Mouse (Mus musculus) intestine, embryonic 14.5 days (tissue): ENCODE data around the gene Eif4a3. TPM values are rescaled to one million over a fixed set of nuclear protein-coding genes. Genes with fewer than 3 reads are reported as not detected.
A peak's percentile ranks its signal among the peaks of the same experiment; 100 is the strongest.
"Not testable (repeated sequence)": the region's sequence is repeated elsewhere in the genome, so short reads cannot be mapped to it uniquely, and the experiment has no call there.

ENCODE experiments used
- ATAC-seq: fragments of 200-750 bp; cut with Nextera tagmentation; replicated peaks from 2 replicates; pipeline ENCODE4 v1.8.0; 2017; ENCODE audit warnings: low read depth, moderate number of reproducible peaks, moderate TSS enrichment, moderate library complexity; ENCODE audit not compliant: low FRiP score, low TSS enrichment
- DNase-seq: peaks from one replicate; pipeline ENCODE4 v3.0.0-alpha.2; 2018; ENCODE audit warnings: low spot score
- H3K27ac ChIP-seq: fragments of 300-500 bp; sonication (generic); 2 replicates; pipeline ENCODE4 v1.5.1; 2014; ENCODE audit warnings: low read depth, mild to moderate bottlenecking, control low read depth
- H3K27me3 ChIP-seq: fragments of 300-500 bp; sonication (generic); replicated peaks from 2 replicates; pipeline ENCODE4 v1.6.1; 2014; ENCODE audit warnings: low read length, control low read depth; ENCODE audit not compliant: control insufficient read depth, insufficient read depth
- H3K36me3 ChIP-seq: fragments of 300-500 bp; sonication (generic); 2 replicates; pipeline ENCODE4 v1.6.1; 2014; ENCODE audit warnings: low read length, control low read depth; ENCODE audit not compliant: control insufficient read depth, insufficient read depth
- H3K4me1 ChIP-seq: fragments of 300-500 bp; sonication (generic); replicated peaks from 2 replicates; pipeline ENCODE4 v1.6.1; 2014; ENCODE audit warnings: low read length, control low read depth, mixed read lengths; ENCODE audit not compliant: control insufficient read depth, insufficient read depth
- H3K4me2 ChIP-seq: fragments of 300-500 bp; sonication (generic); 2 replicates; pipeline ENCODE4 v1.6.1; 2014; ENCODE audit warnings: low read length
- H3K4me3 ChIP-seq: fragments of 300-500 bp; sonication (generic); 2 replicates; pipeline ENCODE4 v1.5.1; 2014; ENCODE audit warnings: low read depth, low read length, control low read depth, mixed read lengths
- H3K9ac ChIP-seq: fragments of 300-500 bp; sonication (generic); 2 replicates; pipeline ENCODE4 v1.6.1; 2014; ENCODE audit warnings: mild to moderate bottlenecking, low read length
- H3K9me3 ChIP-seq: fragments of 300-500 bp; sonication (generic); 2 replicates; pipeline ENCODE4 v1.6.1; 2016; ENCODE audit warnings: low read length, control low read depth; ENCODE audit not compliant: control insufficient read depth
- WGBS: fragments of 180-500 bp; shearing (Covaris S2); extraction: QIAGEN DNeasy Blood & Tissue Kit; methylation state at CpG from one replicate; pipeline ENCODE4 v1.1.7; 2014; 5-methylcytosine and 5-hydroxymethylcytosine counted together
- polyA plus RNA-seq: library from polyadenylated mRNA; unstranded; fragments of >200 nt; fragmentation: Nextera tagmentation; extraction: Ambion mirVana; gene quantifications from 2 replicates; pipeline ENCODE4 v1.2.1, GENCODE M21; 2014

The Eif4a3 gene
- polyA plus RNA-seq, 1 experiment from 2014 or later, result 385 TPM

- H3K9ac ChIP-seq, result no peak overlapping the region
- no peaks in the 10 kb centered on the region for H3K27me3 ChIP-seq
- H3K4me3 ChIP-seq, result no peak overlapping the region
- peaks cover 85% of the 10 kb centered on the region for H3K36me3 ChIP-seq
- no peak for DNase-seq
- H3K9me3 ChIP-seq, result no peaks in the 10 kb centered on the region
- 88% methylated on average over 20 of the region's 20 CpGs for WGBS
- no peak for ATAC-seq
- no peak overlapping the region for H3K4me2 ChIP-seq
- H3K27ac ChIP-seq, result no peak overlapping the region
- no peaks in the 10 kb centered on the region for H3K4me1 ChIP-seq
Measured at GRCm38 (mm10) chr11:119287207-119287992, 12.5 kb downstream of the Eif4a3 start.

- ATAC-seq (peak; percentile 29; the same call in 1 of the 2 replicates), DNase-seq (no peak)
- H3K4me3 ChIP-seq, result no peak overlapping the region
Measured at GRCm38 (mm10) chr11:119285791-119286527, 13.9 kb downstream of the Eif4a3 start.

GRCm38 (mm10) chr11:119281030-119281429 lies 18.9 kb downstream of the Eif4a3 start:
- Histone ChIP-seq H3K27me3 (no peaks in the 10 kb centered on the region), H3K36me3 (peaks cover 50% of the 10 kb centered on the region), H3K9ac (no peak overlapping the region), H3K4me3 (no peak overlapping the region), H3K27ac (no peak overlapping the region), H3K4me1 (no peaks in the 10 kb centered on the region), H3K9me3 (no peaks in the 10 kb centered on the region), H3K4me2 (no peak overlapping the region)
- 77% methylated on average over 15 of the region's 15 CpGs for WGBS
- DNase-seq, result no peak
- ATAC-seq, result no peak

More at GRCm38 (mm10) chr11:119285791-119286527, 13.9 kb downstream of the Eif4a3 start:
- H3K4me1 ChIP-seq, result no peaks in the 10 kb centered on the region
- 58% methylated on average over 9 of the region's 9 CpGs for WGBS
- H3K9me3 ChIP-seq, result no peaks in the 10 kb centered on the region
- H3K27me3 ChIP-seq, result no peaks in the 10 kb centered on the region
- peaks cover 82% of the 10 kb centered on the region for H3K36me3 ChIP-seq
- no peak overlapping the region for H3K27ac ChIP-seq
- no peak overlapping the region for H3K4me2 ChIP-seq
- no peak overlapping the region for H3K9ac ChIP-seq

- WGBS, result 83% methylated on average over 8 of the region's 8 CpGs
- DNase-seq (no peak), ATAC-seq (no peak)
- Histone ChIP-seq H3K4me3 (no peak overlapping the region), H3K4me1 (peaks cover 1% of the 10 kb centered on the region; the same call in 1 of the 2 replicates), H3K9me3 (no peaks in the 10 kb centered on the region), H3K27ac (no peak overlapping the region), H3K4me2 (no peak overlapping the region), H3K27me3 (no peaks in the 10 kb centered on the region), H3K36me3 (peaks cover 30% of the 10 kb centered on the region), H3K9ac (no peak overlapping the region)
Measured at GRCm38 (mm10) chr11:119273186-119273930, 26.5 kb downstream of the Eif4a3 start.

GRCm38 (mm10) chr11:119272492-119272891 lies 27.4 kb downstream of the Eif4a3 start:
- not testable (repeated sequence) for H3K9ac ChIP-seq, H3K9me3 ChIP-seq, H3K4me3 ChIP-seq, H3K4me2 ChIP-seq, H3K4me1 ChIP-seq, ATAC-seq, H3K27ac ChIP-seq, DNase-seq, H3K27me3 ChIP-seq
- 67% methylated on average over 3 of the region's 3 CpGs for WGBS
- H3K36me3 ChIP-seq, result peaks cover 24% of the 10 kb centered on the region

GRCm38 (mm10) chr11:119268557-119269195 lies 31.2 kb downstream of the Eif4a3 start:
- peaks cover 6% of the 10 kb centered on the region; the same call in 1 of the 2 replicates for H3K4me1 ChIP-seq
- H3K9me3 ChIP-seq, result no peaks in the 10 kb centered on the region
- no peak for DNase-seq
- WGBS, result 75% methylated on average over 16 of the region's 16 CpGs
- peaks cover 4% of the 10 kb centered on the region; the same call in 1 of the 2 replicates for H3K36me3 ChIP-seq
- peak; percentile 7; the same call in 1 of the 2 replicates for ATAC-seq
- H3K27me3 ChIP-seq, result no peaks in the 10 kb centered on the region
- H3K27ac ChIP-seq, result no peak overlapping the region
- peak overlapping the region; percentile 64 for H3K9ac ChIP-seq
- peak overlapping the region; percentile 65 for H3K4me2 ChIP-seq
- peak overlapping the region; percentile 83 for H3K4me3 ChIP-seq

- Histone ChIP-seq H3K9ac (peak within 1 kb of the TSS; percentile 64), H3K4me1 (peaks cover 6% of the 10 kb centered on the region; the same call in 1 of the 2 replicates), H3K9me3 (no peaks in the 10 kb centered on the region), H3K27ac (no peak within 1 kb of the TSS), H3K4me3 (peak within 1 kb of the TSS; percentile 83), H3K27me3 (no peaks in the 10 kb centered on the region), H3K36me3 (peaks cover 2% of the 10 kb centered on the region; the same call in 1 of the 2 replicates), H3K4me2 (peak within 1 kb of the TSS; percentile 65)
- ATAC-seq (peak; percentile 79), DNase-seq (peak; percentile 99)
- 2% methylated on average over 52 of the region's 52 CpGs for WGBS
Measured at GRCm38 (mm10) chr11:119267768-119268556, 31.9 kb downstream of the Eif4a3 start, which contains the start of gene Gaa. Gaa (plus strand) TSS chr11:119267887.
